Mouse (Mus musculus) embryonic fibroblast, embryonic 13.5 days (primary cell): ENCODE data around the gene Dnajc3.

Source experiments
- CTCF ChIP-seq: IDR thresholded peaks from 2 replicates; pipeline ENCODE4 v1.5.1; 2011; ENCODE audit warnings: mild to moderate bottlenecking, control low read depth, low read length, moderate library complexity, borderline replicate concordance; ENCODE audit not compliant: insufficient read depth
- POLR2A ChIP-seq: IDR thresholded peaks from 2 replicates; pipeline ENCODE4 v1.6.1; 2011; ENCODE audit warnings: low read depth, mild to moderate bottlenecking, control low read depth, low read length, moderate library complexity

DNA sequence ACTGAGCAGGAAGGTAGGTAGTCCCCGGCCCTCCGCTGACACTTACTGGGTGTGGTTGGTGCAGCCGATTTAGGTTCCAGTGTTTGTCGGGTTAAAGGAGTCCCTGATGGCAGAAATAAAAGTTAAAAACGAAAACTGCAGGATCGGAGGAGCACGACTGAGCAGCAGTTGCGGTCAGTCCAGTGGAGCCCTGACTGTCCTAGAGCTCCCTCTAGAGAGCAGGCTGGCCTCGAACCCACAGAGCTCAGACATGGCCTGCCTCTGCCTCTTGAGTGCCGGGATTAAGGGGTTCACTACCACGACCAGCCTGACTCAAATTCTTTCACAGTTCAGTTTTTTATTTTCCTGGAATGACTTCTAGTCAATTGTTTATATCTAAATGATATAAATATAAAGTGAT, 37.8 kb upstream of the Dnajc3 start:
- TF ChIP-seq POLR2A (no peak), CTCF (peak; percentile 21; the same call in 1 of the 2 replicates)
